Mouse (Mus musculus) E14TG2a.4 (cell line): ENCODE data around the gene 2300009A05Rik.

Experiments used
- CTCF ChIP-seq: conservative IDR thresholded peaks from 2 replicates; pipeline ENCODE4 v1.5.1; 2014; ENCODE audit warnings: low read length
- POU5F1 ChIP-seq: IDR thresholded peaks from 2 replicates; pipeline ENCODE4 v1.6.1; 2014; ENCODE audit warnings: low read length, borderline replicate concordance

DNA sequence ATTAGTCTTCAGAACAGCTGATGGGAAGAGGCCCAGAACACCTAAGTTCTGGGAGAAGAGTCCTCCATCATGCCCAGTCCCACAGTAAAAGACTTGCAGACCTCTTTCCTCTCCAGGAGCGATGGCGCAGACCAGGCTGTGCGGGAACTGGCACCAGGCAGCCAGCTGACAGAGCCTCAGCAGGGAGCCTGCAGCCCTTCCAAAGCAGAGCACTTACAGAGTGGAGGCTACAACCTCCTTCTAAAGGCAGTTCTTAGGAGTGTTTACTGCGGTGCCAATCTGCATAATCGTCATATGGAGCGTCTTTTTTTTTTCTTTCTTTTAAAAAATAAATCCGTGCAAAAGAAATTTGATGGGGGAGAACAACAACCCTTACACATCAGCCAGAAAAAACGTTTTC lies 26.5 kb downstream of the 2300009A05Rik start:
- TF ChIP-seq CTCF = no peak
- TF ChIP-seq POU5F1 = no peak
